Mouse (Mus musculus): ENCODE measurements around the gene Tnrc6c. TPM values are rescaled to one million over a fixed set of nuclear protein-coding genes. Genes with fewer than 3 reads are reported as not detected.

Gene Tnrc6c
- polyA plus RNA-seq, 1 experiment from 2014 or later, result 10.5 TPM

DNA sequence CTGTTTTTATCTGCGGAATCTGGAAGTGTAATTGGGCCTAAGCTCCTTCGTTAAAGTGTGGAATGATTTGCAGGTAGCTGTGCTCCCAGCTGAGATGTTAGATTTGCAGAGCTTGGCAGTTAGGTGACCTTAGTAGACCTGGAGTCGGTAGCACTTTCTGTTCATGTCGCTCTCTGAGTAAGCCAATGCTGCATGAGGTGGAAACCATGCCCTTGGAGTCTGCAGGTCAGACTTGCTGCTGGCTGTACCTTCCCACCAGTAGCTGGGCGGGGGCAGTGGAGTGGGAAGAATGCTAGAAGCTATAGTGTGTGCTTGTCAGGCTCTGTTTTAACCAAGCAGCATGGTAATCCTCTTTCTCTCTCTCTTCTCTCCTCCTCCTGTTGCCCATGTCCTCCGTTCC lies 87.0 kb downstream of the Tnrc6c start:
- H3K27ac ChIP-seq, result no peak overlapping the region
- H3K27me3 ChIP-seq, result no peaks in the 10 kb centered on the region
- H3K4me1 ChIP-seq, result no peaks in the 10 kb centered on the region
- WGBS, result 88% methylated on average over 6 of the region's 6 CpGs
- H3K4me3 ChIP-seq (replicated peaks), result no peak overlapping the region
- no peak overlapping the region for H3K9ac ChIP-seq
- no peak overlapping the region for H3K4me2 ChIP-seq
- no peaks in the 10 kb centered on the region for H3K9me3 ChIP-seq (replicated peaks)
- peaks cover 99% of the 10 kb centered on the region for H3K36me3 ChIP-seq
- ATAC-seq (replicated peaks; ENCODE audit: low FRiP score), result no peak

DNA sequence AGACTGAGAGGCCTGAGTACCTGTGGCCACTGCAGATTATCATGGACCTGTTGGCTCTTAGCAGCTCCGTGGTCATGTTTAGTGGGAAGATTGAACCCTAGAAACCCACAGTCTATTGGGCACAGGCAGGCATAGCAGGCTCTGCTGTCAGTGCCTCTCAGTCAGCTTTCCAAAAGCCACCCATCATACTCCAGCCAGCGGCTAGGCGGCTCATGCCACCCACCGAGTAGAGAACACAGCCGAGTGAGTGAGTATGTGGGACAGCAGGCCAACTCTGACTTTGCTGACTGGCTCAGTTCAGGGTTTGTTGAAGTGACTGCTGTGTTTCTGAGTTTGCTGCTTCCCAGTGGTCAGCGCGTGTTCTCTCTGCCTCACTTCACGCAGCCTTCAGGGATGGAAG lies 88.2 kb downstream of the Tnrc6c start:
- Histone ChIP-seq H3K9me3 (replicated peaks) (no peaks in the 10 kb centered on the region), H3K9ac (no peak overlapping the region), H3K4me1 (no peaks in the 10 kb centered on the region), H3K27me3 (no peaks in the 10 kb centered on the region), H3K4me2 (no peak overlapping the region), H3K27ac (no peak overlapping the region), H3K4me3 (replicated peaks) (no peak overlapping the region), H3K36me3 (peaks cover 98% of the 10 kb centered on the region)
- WGBS, result 86% methylated on average over 8 of the region's 8 CpGs
- ATAC-seq (replicated peaks; ENCODE audit: low FRiP score), result no peak

DNA sequence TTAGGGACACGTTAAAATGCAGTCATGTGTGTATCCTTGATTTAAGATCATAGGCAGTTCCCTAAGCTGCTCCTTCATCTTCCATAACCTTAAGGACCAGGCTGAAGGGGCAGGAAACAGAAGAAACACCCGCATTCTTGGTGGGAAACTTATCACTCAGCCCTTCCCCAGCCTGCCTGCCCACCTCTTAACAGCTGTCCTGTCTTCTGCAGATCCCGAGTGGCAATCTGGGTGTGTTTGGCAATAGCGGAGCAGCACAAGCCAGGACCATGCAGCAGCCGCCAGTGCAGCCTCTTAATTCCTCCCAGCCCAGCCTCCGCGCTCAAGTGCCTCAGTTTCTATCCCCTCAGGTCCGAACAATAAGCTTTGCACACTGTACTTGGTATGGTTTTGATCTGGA lies 88.6 kb downstream of the Tnrc6c start:
- Histone ChIP-seq H3K4me2 (no peak overlapping the region), H3K4me3 (replicated peaks) (no peak overlapping the region), H3K36me3 (peaks cover 98% of the 10 kb centered on the region), H3K4me1 (no peaks in the 10 kb centered on the region), H3K9me3 (replicated peaks) (no peaks in the 10 kb centered on the region), H3K9ac (no peak overlapping the region), H3K27me3 (no peaks in the 10 kb centered on the region), H3K27ac (no peak overlapping the region)
- ATAC-seq (replicated peaks; ENCODE audit: low FRiP score), result no peak
- 85% methylated on average over 8 of the region's 8 CpGs for WGBS

DNA sequence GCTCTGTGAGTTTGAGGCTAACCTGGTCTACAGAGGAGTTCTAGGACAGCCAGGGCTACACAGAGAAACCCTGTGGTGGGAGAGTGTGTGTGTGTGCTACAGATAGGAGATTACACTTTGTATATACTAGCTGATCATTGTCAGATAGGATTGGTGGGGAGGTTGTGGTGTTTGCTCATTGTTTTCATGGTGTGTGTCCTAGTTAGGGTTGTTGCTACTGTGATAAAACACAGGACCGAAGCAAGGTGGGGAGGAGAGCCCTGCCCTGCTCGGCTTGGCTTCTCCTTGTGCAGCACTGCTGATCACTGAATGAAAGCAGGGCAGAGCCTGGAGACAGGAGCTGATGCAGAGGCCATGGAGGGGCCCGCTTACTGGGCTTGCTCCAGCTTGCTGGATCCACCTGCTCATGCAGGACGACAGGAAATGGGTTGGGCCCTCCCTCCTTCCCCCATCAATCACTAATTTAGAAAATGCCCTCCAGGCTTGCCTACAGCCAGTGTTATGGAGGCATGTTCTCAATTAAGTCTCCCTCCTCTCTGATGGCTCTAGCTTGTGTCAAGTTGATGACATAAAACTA lies 89.5 kb downstream of the Tnrc6c start:
- no peak overlapping the region for H3K4me2 ChIP-seq
- H3K9me3 ChIP-seq (replicated peaks), result no peaks in the 10 kb centered on the region
- H3K9ac ChIP-seq, result no peak overlapping the region
- no peaks in the 10 kb centered on the region for H3K27me3 ChIP-seq
- H3K4me1 ChIP-seq, result no peaks in the 10 kb centered on the region
- H3K36me3 ChIP-seq, result peaks cover 98% of the 10 kb centered on the region
- H3K4me3 ChIP-seq (replicated peaks), result no peak overlapping the region
- no peak for ATAC-seq (replicated peaks; ENCODE audit: low FRiP score)
- 52% methylated on average over 4 of the region's 4 CpGs for WGBS
- no peak overlapping the region for H3K27ac ChIP-seq

DNA sequence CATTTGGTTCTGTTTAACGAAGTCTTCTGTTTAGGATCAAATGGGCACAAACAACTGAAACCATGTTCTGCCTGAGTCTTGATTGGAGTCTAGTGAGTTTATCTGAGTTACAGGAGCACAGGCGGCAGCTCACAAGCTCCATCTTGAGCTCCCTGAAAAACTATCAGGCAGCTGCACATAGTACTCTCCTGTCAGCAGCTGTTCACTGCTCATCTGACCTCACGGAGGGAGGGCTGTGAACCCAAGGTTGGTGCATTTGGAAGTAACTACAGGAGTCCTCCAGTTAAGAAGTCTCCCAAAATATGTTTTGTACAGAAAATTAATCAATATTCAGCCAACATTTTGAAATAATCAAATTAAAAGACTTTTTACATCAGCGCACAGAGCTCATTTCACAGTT lies 94.5 kb downstream of the Tnrc6c start:
- WGBS, result 78% methylated on average over 4 of the region's 4 CpGs
- Histone ChIP-seq H3K4me3 (replicated peaks) (no peak overlapping the region), H3K27ac (no peak overlapping the region), H3K4me1 (no peaks in the 10 kb centered on the region), H3K4me2 (no peak overlapping the region), H3K36me3 (peaks cover 98% of the 10 kb centered on the region), H3K9me3 (replicated peaks) (no peaks in the 10 kb centered on the region), H3K27me3 (no peaks in the 10 kb centered on the region), H3K9ac (no peak overlapping the region)
- no peak for ATAC-seq (replicated peaks; ENCODE audit: low FRiP score)

DNA sequence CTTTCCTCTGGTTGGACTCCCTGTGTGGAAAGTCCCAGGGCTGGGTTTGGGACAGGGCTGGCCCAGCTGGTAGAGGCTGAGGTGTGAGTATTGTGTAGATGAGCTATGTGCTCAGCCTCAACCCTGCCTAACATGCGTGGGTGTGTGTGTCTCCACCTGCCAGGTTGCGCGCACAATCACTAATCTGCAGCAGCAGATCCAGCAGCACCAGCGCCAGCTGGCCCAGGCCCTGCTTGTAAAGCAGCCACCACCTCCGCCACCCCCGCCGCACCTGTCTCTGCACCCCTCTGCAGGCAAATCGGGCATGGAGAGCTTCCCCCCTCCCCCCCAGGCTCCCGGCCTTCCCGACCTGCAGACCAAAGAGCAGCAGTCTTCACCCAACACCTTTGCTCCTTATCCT lies 95.3 kb downstream of the Tnrc6c start:
- WGBS, result 93% methylated on average over 10 of the region's 10 CpGs
- Histone ChIP-seq H3K4me2 (no peak overlapping the region), H3K27me3 (no peaks in the 10 kb centered on the region), H3K27ac (no peak overlapping the region), H3K9me3 (replicated peaks) (no peaks in the 10 kb centered on the region), H3K9ac (no peak overlapping the region), H3K36me3 (peaks cover 99% of the 10 kb centered on the region), H3K4me3 (replicated peaks) (no peak overlapping the region), H3K4me1 (no peaks in the 10 kb centered on the region)
- no peak for ATAC-seq (replicated peaks; ENCODE audit: low FRiP score)

DNA sequence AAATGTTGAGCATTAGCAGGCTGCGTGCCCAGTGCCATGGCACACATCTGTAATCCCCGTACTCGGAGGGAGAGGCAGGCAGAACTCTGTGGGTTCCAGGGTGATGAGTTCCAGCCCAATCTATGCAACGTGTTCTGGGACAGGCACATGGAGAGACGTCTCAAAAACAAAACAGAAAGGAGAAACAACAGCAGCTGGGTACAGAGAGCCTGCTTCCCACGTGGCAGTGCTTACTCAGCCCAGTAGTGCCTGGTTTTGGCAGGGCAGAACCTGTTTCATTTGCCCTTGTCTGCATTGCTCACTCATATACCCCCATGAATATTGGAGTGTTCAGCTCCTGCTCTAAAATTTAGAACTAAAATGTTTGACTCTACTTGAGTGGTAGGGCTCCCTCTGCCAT lies 97.5 kb downstream of the Tnrc6c start:
- 86% methylated on average over 6 of the region's 6 CpGs for WGBS
- no peaks in the 10 kb centered on the region for H3K27me3 ChIP-seq
- H3K9me3 ChIP-seq (replicated peaks), result no peaks in the 10 kb centered on the region
- no peak for ATAC-seq (replicated peaks; ENCODE audit: low FRiP score)
- H3K4me3 ChIP-seq (replicated peaks), result no peak overlapping the region
- no peak overlapping the region for H3K9ac ChIP-seq
- H3K27ac ChIP-seq, result no peak overlapping the region
- peaks cover 99% of the 10 kb centered on the region for H3K36me3 ChIP-seq
- no peaks in the 10 kb centered on the region for H3K4me1 ChIP-seq
- H3K4me2 ChIP-seq, result no peak overlapping the region

DNA sequence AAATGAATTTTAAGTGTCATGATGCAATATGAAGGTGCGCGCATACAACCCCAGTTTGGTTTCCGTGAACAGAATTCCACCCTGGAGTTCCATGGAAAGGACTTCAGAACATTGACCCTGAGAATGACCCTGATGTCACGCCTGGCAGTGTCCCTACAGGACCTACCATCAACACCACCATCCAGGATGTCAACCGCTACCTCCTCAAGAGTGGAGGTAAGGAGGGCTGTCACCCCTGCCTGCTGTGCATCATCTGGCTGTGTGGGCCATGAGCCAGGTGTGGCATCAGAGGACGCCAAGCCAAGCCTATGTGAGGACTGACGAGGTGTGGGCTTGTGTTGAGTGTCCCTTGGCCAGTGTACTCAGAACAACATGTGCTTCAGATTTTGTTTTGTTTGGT lies 101.8 kb downstream of the Tnrc6c start:
- H3K4me3 ChIP-seq (replicated peaks), result no peak overlapping the region
- no peaks in the 10 kb centered on the region for H3K4me1 ChIP-seq
- H3K36me3 ChIP-seq, result peaks cover 100% of the 10 kb centered on the region
- H3K27ac ChIP-seq, result no peak overlapping the region
- WGBS, result 96% methylated on average over 7 of the region's 7 CpGs
- H3K27me3 ChIP-seq, result no peaks in the 10 kb centered on the region
- no peaks in the 10 kb centered on the region for H3K9me3 ChIP-seq (replicated peaks)
- ATAC-seq (replicated peaks; ENCODE audit: low FRiP score), result no peak
- H3K9ac ChIP-seq, result no peak overlapping the region
- H3K4me2 ChIP-seq, result no peak overlapping the region

DNA sequence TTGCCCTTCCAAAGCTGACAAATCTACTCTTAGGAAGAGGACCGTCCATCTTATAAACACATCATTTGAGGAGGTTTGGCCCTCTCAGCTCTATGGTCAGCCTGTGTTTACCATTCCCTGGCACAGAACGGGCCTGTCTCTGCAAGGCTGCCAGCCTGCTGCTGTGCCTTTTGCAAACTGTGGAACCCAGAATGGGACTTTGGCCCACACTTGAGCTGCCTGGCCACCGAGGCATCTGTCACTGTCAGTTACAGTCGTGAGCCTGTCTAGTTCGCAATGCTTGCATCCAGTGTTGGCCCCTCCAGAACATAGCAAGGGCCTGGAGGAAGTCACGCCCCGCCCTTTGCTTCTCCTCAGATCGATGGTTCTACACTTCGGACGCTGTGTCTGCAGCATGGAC lies 105.2 kb downstream of the Tnrc6c start:
- Histone ChIP-seq H3K9me3 (replicated peaks) (no peaks in the 10 kb centered on the region), H3K9ac (no peak overlapping the region), H3K36me3 (peaks cover 88% of the 10 kb centered on the region), H3K4me1 (no peaks in the 10 kb centered on the region), H3K4me2 (no peak overlapping the region), H3K27me3 (no peaks in the 10 kb centered on the region), H3K27ac (no peak overlapping the region), H3K4me3 (replicated peaks) (no peak overlapping the region)
- ATAC-seq (replicated peaks; ENCODE audit: low FRiP score), result no peak
- WGBS, result 92% methylated on average over 10 of the region's 10 CpGs

DNA sequence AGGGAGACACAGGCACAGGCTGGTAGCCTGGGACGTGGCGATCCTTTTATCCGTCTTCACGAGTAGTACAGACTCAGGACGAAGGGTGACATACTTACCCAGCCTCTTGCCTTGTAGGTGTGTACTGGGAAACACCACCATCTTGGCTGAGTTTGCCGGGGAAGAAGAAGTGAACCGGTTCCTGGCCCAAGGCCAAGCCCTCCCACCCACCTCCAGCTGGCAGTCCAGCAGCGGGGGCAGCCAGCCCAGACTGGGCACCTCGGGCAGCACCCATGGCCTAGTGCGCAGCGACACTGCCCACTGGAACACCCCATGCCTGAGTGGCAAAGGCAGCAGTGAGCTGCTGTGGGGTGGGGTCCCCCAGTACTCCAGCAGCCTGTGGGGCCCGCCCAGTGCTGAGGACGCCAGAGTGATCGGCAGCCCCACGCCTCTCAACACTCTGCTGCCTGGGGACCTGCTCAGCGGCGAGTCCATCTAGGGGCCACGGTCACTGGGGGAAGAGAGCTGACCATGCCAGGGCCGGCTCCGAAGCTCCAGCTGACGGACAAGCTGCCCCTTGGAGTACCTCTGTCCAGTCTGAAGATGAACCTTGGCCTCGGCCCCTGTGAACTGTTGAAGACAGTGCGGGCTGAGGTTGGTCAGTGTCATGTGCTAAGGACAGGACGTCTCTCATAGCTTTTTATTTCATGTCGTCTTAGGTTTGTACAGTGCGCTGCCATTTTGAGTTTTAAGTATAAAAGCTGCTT lies 106.5 kb downstream of the Tnrc6c start:
- no peak overlapping the region for H3K4me3 ChIP-seq (replicated peaks)
- WGBS, result 89% methylated on average over 26 of the region's 26 CpGs
- H3K27ac ChIP-seq, result no peak overlapping the region
- peaks cover 88% of the 10 kb centered on the region for H3K36me3 ChIP-seq
- H3K4me1 ChIP-seq, result no peaks in the 10 kb centered on the region
- H3K9ac ChIP-seq, result no peak overlapping the region
- H3K9me3 ChIP-seq (replicated peaks), result no peaks in the 10 kb centered on the region
- ATAC-seq (replicated peaks; ENCODE audit: low FRiP score), result 0 out of 2 replicates have a peak, but pooled peaks have one; percentile 37
- no peak overlapping the region for H3K4me2 ChIP-seq
- no peaks in the 10 kb centered on the region for H3K27me3 ChIP-seq

DNA sequence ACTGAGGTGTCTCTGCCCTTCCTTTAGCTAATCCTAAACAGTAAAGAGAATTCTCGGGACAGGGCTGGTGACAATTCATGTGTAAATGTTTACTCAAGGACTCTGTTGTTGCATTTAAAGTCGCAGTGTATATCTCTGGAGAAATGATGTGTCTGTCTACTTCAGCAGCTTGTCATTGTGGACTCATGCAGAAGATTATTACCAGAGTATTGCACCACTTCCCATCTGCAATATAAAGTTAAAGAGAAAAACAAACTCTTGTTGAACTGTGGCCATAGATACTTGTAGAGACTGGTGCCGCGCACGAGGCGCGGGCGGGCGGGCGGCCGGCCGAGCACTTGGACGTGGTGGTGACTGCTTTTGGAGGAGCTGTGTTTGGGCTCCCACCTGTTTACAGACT lies 107.7 kb downstream of the Tnrc6c start:
- ATAC-seq (replicated peaks; ENCODE audit: low FRiP score), result no peak
- peaks cover 88% of the 10 kb centered on the region for H3K36me3 ChIP-seq
- H3K4me3 ChIP-seq (replicated peaks), result no peak overlapping the region
- no peaks in the 10 kb centered on the region for H3K27me3 ChIP-seq
- no peaks in the 10 kb centered on the region for H3K9me3 ChIP-seq (replicated peaks)
- H3K9ac ChIP-seq, result no peak overlapping the region
- H3K27ac ChIP-seq, result no peak overlapping the region
- 83% methylated on average over 13 of the region's 13 CpGs for WGBS
- H3K4me1 ChIP-seq, result peaks cover 6% of the 10 kb centered on the region; the same call in 1 of the 2 replicates
- no peak overlapping the region for H3K4me2 ChIP-seq

DNA sequence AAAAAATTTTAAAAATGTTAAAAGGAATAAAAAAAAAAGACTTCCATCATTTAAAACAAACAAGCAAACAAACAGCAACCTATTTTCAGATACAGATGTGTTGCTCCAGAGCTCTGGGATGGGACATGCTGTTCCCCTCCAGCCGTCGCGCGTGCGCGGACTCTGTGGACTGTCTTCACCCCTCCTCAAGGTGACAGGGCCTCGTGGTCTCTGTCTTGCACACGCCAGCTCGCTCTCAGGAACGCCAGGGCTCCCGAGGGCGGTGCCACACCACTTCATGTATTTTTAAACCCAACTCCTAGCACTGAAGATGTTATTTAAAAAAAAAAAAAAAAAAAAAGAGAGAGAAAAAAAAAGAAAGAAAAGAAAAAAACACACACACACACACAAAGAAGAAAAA lies 108.2 kb downstream of the Tnrc6c start:
- H3K36me3 ChIP-seq, result peaks cover 86% of the 10 kb centered on the region

DNA sequence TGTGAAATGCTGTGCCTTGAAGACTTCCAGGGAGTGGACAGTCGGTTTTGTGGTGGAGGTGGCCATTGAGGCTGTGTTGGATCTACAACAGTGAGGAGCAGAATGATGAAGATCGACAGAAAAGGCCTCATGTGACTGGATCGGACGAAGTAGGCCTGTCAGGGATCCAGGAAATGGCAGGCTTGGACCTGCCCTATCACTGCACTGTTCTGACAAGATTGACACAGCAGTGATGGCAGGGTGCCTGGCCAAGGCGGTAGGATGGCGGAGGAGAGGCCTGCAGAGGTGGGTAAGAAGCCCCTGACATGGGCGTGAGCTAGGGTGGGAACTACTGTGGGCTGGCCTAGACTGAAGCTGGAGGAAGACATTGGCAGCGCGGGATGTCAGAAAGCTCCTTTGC lies 110.2 kb downstream of the Tnrc6c start:
- ATAC-seq (replicated peaks; ENCODE audit: low FRiP score), result no peak
- Histone ChIP-seq H3K27me3 (no peaks in the 10 kb centered on the region), H3K4me3 (replicated peaks) (no peak overlapping the region)

More for the DNA sequence above, 108.2 kb downstream of the Tnrc6c start:
- H3K4me1 ChIP-seq, result peaks cover 6% of the 10 kb centered on the region; the same call in 1 of the 2 replicates
- no peaks in the 10 kb centered on the region for H3K27me3 ChIP-seq
- no peaks in the 10 kb centered on the region for H3K9me3 ChIP-seq (replicated peaks)
- no peak overlapping the region for H3K4me2 ChIP-seq
- H3K9ac ChIP-seq, result no peak overlapping the region
- ATAC-seq (replicated peaks; ENCODE audit: low FRiP score), result no peak
- 79% methylated on average over 12 of the region's 12 CpGs for whole genome bisulfite sequencing
- no peak overlapping the region for H3K4me3 ChIP-seq (replicated peaks)
- H3K27ac ChIP-seq, result no peak overlapping the region

More for the DNA sequence above, 110.2 kb downstream of the Tnrc6c start:
- H3K4me1 ChIP-seq, result peaks cover 10% of the 10 kb centered on the region; the same call in 1 of the 2 replicates
- H3K4me2 ChIP-seq, result no peak overlapping the region
- 91% methylated on average over 9 of the region's 9 CpGs for whole genome bisulfite sequencing
- H3K36me3 ChIP-seq, result peaks cover 70% of the 10 kb centered on the region
- H3K9ac ChIP-seq, result no peak overlapping the region
- no peaks in the 10 kb centered on the region for H3K9me3 ChIP-seq (replicated peaks)
- no peak overlapping the region for H3K27ac ChIP-seq
